Mouse (Mus musculus): ENCODE results near the gene Zfp282.
"Not testable (repeated sequence)": the region's sequence is repeated elsewhere in the genome, so short reads cannot be mapped to it uniquely, and the experiment has no call there.

The Zfp282 gene

DNA sequence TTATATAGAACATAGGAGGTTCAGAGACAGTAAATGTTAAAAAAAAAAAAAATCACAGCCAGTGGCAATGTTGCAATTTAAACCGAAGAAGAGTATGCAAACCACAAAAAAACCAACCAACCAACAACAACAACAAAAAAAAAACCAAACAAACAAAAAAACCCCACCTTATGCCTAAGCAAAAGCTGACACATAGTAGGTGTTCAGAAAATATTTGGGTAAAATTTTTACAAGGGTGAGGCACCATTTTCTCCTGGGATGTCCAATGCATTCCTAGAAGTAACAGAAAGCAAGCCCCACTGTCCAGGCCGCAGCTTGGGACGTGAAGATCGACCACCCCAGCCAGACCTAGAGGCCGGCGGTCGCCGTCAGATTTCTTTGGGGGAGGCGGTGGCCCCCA, at the start of gene Zfp282:
Gene Zfp282 (plus strand): TSS at position 147 of the 400 bp plus-strand sequence.
- no peak for DNase-seq (ENCODE audit: extremely low read depth, low read depth)

- DNase-seq (ENCODE audit: extremely low read depth, low read depth) = no peak
These were observed 49.5 kb upstream of the Zfp282 start for GRCm38 (mm10) chr6:47827462-47827861.

DNA sequence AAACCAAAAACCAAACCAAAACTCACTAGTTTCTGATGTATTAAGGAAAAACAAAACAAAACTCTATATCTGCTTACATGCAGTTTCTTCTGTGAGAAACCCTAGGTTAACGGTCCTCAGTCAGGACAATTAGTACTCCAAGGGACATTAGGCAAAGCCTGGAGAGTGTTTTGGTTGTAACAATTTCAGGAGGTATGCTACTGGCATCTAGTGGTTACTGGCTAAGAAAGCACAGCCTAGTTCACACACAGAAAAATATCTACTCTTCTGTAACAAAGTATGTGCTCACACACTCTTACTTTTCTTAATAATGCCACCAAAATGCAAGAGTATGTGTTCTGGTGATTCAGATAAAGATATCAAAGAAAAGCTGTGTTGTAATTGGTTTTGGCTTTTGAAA, 48.1 kb upstream of the Zfp282 start:
- no peak for DNase-seq (ENCODE audit: extremely low read depth, low read depth)

- no peak for DNase-seq (ENCODE audit: extremely low read depth, low read depth)
These were observed 46.6 kb upstream of the Zfp282 start, which contains the start of gene Zfp786 for GRCm38 (mm10) chr6:47830104-47831078. Gene Zfp786 (minus strand): TSS chr6:47830867.

- no peak for DNase-seq (ENCODE audit: extremely low read depth, low read depth)
These were observed 44.8 kb upstream of the Zfp282 start for GRCm38 (mm10) chr6:47832220-47832619.

DNA sequence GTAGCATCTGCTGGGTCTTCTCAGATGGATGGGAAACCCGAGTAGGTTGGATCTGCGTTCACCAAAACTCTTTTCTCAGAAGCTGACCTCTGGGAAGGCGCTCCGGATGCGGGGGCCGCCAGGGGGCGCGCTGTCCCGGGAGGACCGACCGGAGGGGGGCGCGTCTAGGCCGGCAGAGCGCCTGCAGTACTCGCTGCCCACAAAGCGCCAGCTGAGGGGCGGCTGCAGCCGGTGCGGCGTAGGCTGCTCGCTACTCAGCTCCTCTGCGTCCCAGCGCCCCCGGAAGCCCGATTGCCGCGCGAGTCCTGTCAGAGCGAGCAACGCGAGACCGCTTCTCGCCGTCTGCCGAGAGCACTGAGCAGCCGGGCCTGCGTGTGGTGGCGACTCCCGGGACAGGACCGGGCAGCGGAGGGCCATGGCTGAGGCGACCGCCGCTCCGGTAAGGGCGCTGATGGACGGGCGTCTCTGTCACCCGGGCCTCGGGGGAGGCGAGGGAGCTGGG, 41.5 kb upstream of the Zfp282 start, which contains the start of gene Zfp398:
Gene Zfp398 (plus strand): TSS at position 180 of the 502 bp plus-strand sequence.
- peak; percentile 71 for DNase-seq (ENCODE audit: extremely low read depth, low read depth)

DNA sequence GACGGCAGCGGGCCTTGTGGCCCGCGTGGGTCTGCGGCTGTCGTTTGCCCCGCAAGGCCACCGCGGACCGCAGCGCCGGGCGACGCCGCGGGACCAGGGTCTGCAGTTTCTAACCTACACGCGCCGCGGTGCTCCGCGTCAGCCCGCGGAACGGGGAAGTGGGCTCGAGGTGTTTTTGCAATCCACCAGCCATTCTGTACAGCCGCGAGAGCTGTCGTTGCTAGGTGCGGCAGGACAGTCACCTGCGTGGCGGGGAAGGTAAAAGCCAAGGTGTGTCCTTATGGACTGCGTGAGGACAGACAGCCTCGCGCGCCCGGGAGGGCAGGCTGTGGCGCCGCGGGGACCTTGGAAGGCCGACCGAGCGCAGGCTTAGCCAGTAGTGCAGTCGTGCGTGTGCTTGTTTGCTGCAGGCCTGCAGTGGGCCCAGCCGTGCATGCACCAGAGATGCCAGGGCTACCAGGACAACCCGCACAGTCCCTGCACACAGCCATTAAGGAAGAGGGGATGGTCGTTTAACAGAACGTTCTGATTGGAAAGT, 41.0 kb upstream of the Zfp282 start:
- DNase-seq (ENCODE audit: extremely low read depth, low read depth) = no peak

GRCm38 (mm10) chr6:47837630-47838029, 39.4 kb upstream of the Zfp282 start:
- no peak for DNase-seq (ENCODE audit: extremely low read depth, low read depth)

- no peak for DNase-seq (ENCODE audit: extremely low read depth, low read depth)
These were observed 35.9 kb upstream of the Zfp282 start for GRCm38 (mm10) chr6:47841077-47841476.

DNA sequence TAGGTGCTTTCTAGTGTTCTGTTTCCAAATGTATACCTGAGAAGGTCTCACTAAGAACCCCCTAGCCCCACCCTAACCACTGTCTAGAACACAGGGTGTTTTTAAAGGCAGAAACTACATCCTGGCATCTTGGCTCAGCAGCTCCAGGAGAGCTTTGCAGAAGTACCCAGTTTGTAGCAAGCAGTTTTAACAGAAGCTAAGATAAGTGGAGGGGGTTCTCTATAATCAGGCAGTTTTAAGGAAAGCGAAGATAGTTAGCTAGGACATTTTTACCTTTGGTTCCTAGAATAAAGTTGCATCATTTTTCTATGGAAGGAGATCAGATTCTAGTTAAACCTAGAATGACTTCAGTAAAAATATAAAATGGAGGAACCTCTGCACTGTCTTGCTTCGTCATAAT, 35.2 kb upstream of the Zfp282 start:
- no peak for DNase-seq (ENCODE audit: extremely low read depth, low read depth)

DNA sequence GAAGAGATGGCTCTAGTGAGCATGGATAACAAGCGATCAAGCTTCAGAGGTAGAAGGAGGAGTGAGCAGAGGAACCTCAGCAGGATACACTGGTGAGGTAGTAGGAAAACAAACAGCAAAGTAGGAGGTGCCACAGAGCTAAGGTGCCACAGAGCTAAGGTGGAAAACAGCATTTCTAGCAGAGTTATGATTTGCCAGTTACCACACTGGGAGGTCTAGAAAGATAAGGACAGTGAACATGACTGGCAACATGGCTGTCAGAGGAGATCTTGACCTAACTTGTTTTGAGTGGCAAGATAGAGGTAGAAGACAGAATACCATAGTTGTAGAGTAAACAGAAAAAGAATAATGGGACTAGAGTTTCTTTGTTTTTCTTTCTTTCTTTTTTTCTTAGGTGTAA, 34.7 kb upstream of the Zfp282 start:
- no peak for DNase-seq (ENCODE audit: extremely low read depth, low read depth)

- DNase-seq (ENCODE audit: extremely low read depth, low read depth) = no peak
These were observed 31.2 kb upstream of the Zfp282 start for GRCm38 (mm10) chr6:47845779-47846178.

GRCm38 (mm10) chr6:47857241-47857640, 19.8 kb upstream of the Zfp282 start:
- no peak for DNase-seq (ENCODE audit: extremely low read depth, low read depth)

GRCm38 (mm10) chr6:47857729-47858128, 19.3 kb upstream of the Zfp282 start:
- DNase-seq (ENCODE audit: extremely low read depth, low read depth) = not testable (repeated sequence)

DNA sequence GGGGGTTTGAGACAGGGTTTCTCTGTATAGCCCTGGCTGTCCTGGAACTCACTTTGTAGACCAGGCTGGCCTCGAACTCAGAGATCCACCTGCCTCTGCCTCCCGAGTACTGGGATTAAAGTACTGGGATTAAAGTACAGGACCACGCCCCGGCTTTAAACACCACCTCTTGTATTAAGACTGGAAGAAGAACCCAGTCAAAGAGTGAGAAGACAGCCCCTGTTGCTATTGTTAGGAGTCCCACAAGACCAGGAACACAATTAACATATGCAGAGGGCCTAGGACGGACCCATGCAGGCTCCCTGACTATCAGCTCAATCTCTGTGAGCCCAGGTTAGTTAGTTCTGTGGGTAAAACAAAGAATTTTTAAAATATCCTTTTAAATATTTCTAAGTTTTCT, 4.7 kb upstream of the Zfp282 start:
- DNase-seq (ENCODE audit: extremely low read depth, low read depth) = no peak

GRCm38 (mm10) chr6:47877461-47878132, 593 bp downstream of the Zfp282 start:
- DNase-seq (ENCODE audit: extremely low read depth, low read depth) = peak; percentile 46

- DNase-seq (ENCODE audit: extremely low read depth, low read depth) = no peak
These were observed 1.1 kb downstream of the Zfp282 start for GRCm38 (mm10) chr6:47878133-47878514.

- DNase-seq (ENCODE audit: extremely low read depth, low read depth) = no peak
These were observed 1.6 kb downstream of the Zfp282 start for GRCm38 (mm10) chr6:47878593-47878992.

GRCm38 (mm10) chr6:47879049-47879716, 2.2 kb downstream of the Zfp282 start:
- no peak for DNase-seq (ENCODE audit: extremely low read depth, low read depth)

- DNase-seq (ENCODE audit: extremely low read depth, low read depth) = no peak
These were observed 3.2 kb downstream of the Zfp282 start for GRCm38 (mm10) chr6:47880166-47880565.

DNA sequence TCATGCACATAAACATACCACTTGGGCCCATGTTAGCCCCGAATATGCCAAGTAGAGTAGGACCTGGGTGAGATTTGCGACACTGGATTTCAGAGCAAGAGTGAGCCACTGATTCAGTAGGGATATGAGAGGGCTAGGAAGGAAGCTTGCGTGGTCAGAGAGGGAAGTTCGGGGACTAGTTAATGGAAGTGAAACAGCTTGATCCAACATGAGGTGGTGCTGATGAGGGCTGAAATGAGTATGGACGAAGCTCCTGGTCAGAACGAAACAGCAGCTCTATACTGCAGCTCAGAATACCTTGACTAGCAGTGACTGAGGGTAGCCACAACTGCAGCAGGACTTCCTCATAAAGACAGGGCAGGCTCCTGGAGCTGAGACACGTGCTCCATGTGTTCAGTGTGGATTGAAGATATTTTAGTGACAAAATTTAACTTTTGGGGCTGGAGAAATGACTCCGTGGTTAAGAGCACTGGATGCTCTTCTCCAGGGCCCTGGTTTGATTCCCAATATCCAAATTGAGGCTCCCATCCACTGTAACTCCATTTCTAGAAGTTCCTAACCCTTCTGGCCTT, 11.9 kb downstream of the Zfp282 start:
- no peak for DNase-seq (ENCODE audit: extremely low read depth, low read depth)

Data from MEL-GATA-1-ER (cell line).